Mouse (Mus musculus) forebrain, embryonic 11.5 days (tissue): ENCODE measurements around the gene Npy. TPM values are rescaled to one million over a fixed set of nuclear protein-coding genes. Genes with fewer than 3 reads are reported as not detected.

Source experiments
- ATAC-seq: fragments of 200-750 bp; cut with Nextera tagmentation; replicated peaks from 2 replicates; pipeline ENCODE4 v1.8.0; 2017; ENCODE audit warnings: moderate TSS enrichment; ENCODE audit not compliant: low FRiP score
- DNase-seq: peaks from one replicate; pipeline ENCODE4 v3.0.0-alpha.2; 2017; ENCODE audit warnings: low spot score
- H3K27ac ChIP-seq: fragments of 300-500 bp; sonication (generic); 2 replicates; pipeline ENCODE4 v1.5.1; 2014; ENCODE audit warnings: low read depth, low read length
- H3K27me3 ChIP-seq: fragments of 300-500 bp; sonication (generic); 2 replicates; pipeline ENCODE4 v1.6.1; 2014; ENCODE audit warnings: mild to moderate bottlenecking, low read length, mixed read lengths; ENCODE audit not compliant: control insufficient read depth, insufficient read depth
- H3K36me3 ChIP-seq: fragments of 300-500 bp; sonication (generic); 2 replicates; pipeline ENCODE4 v1.6.1; 2014; ENCODE audit warnings: mild to moderate bottlenecking, low read length, moderate library complexity, mixed read lengths; ENCODE audit not compliant: control insufficient read depth, insufficient read depth
- H3K4me1 ChIP-seq: fragments of 300-500 bp; sonication (generic); replicated peaks from 2 replicates; pipeline ENCODE4 v1.6.1; 2014; ENCODE audit warnings: low read length, mixed read lengths; ENCODE audit not compliant: control insufficient read depth, insufficient read depth
- H3K4me2 ChIP-seq: fragments of 300-500 bp; sonication (generic); 2 replicates; pipeline ENCODE4 v1.6.1; 2014; ENCODE audit warnings: low read depth, mild to moderate bottlenecking, low read length, moderate library complexity, mixed read lengths; ENCODE audit not compliant: severe bottlenecking
- H3K4me3 ChIP-seq: fragments of 300-500 bp; sonication (generic); 2 replicates; pipeline ENCODE4 v1.5.1; 2014; ENCODE audit warnings: low read depth, low read length
- H3K9ac ChIP-seq: fragments of 300-500 bp; sonication (generic); 2 replicates; pipeline ENCODE4 v1.6.1; 2014; ENCODE audit warnings: low read length
- H3K9me3 ChIP-seq: fragments of 300-500 bp; sonication (generic); 2 replicates; pipeline ENCODE4 v1.6.1; 2016; ENCODE audit warnings: low read length, mixed read lengths; ENCODE audit not compliant: control insufficient read depth
- WGBS: fragments of 180-500 bp; shearing (Covaris S2); extraction: QIAGEN DNeasy Blood & Tissue Kit; methylation state at CpG from one replicate; pipeline ENCODE4 v1.1.7; 2014; 5-methylcytosine and 5-hydroxymethylcytosine counted together
- polyA plus RNA-seq: library from polyadenylated mRNA; unstranded; fragments of >200 nt; fragmentation: Nextera tagmentation; extraction: Ambion mirVana; gene quantifications from 2 replicates; pipeline ENCODE4 v1.2.1, GENCODE M21; 2014

Npy gene
- 3.6 and 7.1 TPM in 2 replicates for polyA plus RNA-seq

DNA sequence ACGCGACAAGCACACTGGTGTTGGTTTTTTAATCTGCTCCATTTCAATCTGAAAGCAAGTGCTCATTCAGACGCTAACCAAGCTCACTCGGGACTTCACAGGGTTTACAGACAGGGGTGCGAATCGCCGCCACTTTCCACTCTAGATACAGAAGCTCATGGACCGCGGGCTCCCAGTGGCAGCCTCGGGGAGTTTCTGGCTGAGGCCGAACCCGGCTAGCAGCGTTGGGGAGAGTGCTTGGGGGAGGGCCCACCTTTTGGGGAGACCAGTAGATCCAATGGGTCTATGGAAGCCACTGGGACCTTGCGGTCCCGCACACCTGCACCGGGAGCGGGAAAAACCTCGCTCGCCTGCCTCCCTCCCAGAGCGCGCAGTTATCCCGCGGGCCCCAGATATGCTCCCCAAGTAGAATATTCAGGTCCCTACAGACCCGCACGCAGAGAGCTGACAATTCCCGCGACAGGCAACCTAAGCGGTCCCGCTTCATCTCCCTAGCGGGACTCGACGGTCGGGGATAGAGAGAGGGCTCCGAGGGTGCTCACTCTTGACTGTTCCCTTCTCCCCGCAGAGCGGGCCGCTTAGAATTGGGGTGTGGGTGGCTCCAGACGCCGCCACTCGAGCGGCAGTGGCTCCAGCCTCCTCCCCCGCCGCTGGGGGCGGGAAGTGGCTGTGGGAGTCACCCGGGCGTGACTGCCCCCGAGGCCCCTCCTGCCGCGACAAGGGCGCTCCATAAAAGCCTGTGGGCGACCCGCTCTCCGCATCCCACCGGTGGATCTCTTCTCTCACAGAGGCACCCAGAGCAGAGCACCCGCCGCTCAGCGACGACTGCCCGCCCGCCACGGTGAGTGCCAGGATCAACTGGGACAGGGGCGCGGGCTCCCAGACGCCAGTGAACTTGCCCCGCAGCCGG is at the start of gene Npy:
Npy (plus strand) TSS at position 750 of the 910 bp plus-strand sequence.
- Histone ChIP-seq H3K27ac (no peak within 1 kb of the TSS), H3K9ac (peak within 1 kb of the TSS; percentile 37), H3K27me3 (peaks cover 36% of the 10 kb centered on the region), H3K4me1 (peaks cover 5% of the 10 kb centered on the region; the same call in 1 of the 2 replicates), H3K36me3 (no peaks in the 10 kb centered on the region), H3K9me3 (no peaks in the 10 kb centered on the region), H3K4me2 (peak within 1 kb of the TSS; percentile 64), H3K4me3 (peak within 1 kb of the TSS; percentile 36)
- under 1% methylated on average over 64 of the region's 66 CpGs for WGBS
- peak; percentile 68 for DNase-seq
- ATAC-seq: 0 out of 2 replicates have a peak, but pooled peaks have one; percentile 33

DNA sequence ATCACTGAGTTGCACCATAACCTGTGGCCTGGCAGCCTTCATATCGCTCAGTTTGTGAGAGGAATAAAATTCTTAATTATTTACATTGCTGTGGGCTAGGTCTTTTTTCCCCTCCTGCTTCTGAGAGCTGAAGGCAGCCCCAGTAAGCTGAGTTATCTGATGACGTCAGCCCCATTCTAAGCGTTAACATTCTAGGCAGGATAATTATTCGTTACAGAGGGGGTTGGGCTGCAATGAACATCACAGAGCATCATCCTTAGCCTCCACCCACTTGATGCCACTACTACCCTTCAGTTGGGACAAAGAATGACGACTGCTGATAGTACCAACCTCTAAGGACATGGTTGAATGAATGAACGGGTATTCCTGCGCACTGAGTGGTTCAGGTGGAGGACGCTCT is 47.5 kb upstream of the Npy start:
- no peak for DNase-seq
- Histone ChIP-seq H3K27me3 (no peaks in the 10 kb centered on the region), H3K9me3 (no peaks in the 10 kb centered on the region), H3K9ac (no peak overlapping the region), H3K4me2 (no peak overlapping the region), H3K4me3 (no peak overlapping the region), H3K4me1 (peaks cover 7% of the 10 kb centered on the region), H3K36me3 (no peaks in the 10 kb centered on the region), H3K27ac (no peak overlapping the region)
- no peak; the same call in 1 of the 2 replicates for ATAC-seq
- WGBS: 61% methylated on average over 8 of the region's 8 CpGs

DNA sequence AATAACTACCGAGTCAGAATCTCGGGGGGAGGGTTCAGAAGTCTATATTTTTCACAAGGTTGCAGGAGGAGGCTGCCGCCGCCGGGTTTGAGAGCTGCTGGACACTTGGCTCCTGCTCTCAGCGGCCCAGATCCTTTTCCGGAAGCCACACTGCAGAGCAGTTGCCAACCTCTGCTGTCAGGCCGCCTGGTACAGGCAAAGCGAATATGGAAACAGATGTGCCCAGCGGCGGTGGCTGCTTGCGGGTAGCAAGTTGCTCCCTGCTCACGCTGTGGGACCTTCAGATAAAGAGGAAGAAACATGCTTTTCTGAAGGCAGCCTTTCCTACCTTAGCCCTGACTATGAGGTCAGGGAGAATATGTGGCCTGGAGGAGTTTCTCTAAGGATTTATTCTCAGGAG is 44.4 kb upstream of the Npy start:
- Histone ChIP-seq H3K4me1 (peaks cover 5% of the 10 kb centered on the region), H3K9me3 (no peaks in the 10 kb centered on the region), H3K27me3 (no peaks in the 10 kb centered on the region), H3K4me3 (no peak overlapping the region), H3K36me3 (no peaks in the 10 kb centered on the region), H3K9ac (no peak overlapping the region), H3K4me2 (no peak overlapping the region), H3K27ac (no peak overlapping the region)
- 80% methylated on average over 13 of the region's 13 CpGs for WGBS
- DNase-seq: no peak
- no peak for ATAC-seq

DNA sequence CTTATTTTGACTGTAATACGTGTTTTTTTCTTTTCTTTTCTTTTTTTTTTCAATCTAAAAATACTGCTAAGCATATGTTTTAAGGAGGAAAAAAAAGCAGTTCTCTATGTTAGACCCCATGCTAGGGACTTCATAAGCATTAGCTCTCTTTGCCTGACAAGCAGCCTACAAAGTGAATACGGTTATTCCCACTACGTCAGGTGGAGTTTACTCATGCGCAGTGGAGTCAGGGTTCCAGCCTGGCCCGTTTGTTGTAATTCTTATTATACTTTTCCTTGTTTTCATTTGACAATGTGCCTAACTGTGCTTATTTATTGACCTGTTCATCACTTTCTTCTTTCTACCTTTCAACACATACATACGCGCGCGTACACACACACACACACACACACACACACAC is 43.8 kb upstream of the Npy start:
- DNase-seq (no peak), ATAC-seq (no peak)
- no peak overlapping the region for H3K4me2 ChIP-seq
- H3K36me3 ChIP-seq: no peaks in the 10 kb centered on the region
- H3K27ac ChIP-seq: no peak overlapping the region
- no peak overlapping the region for H3K4me3 ChIP-seq
- H3K27me3 ChIP-seq: no peaks in the 10 kb centered on the region
- 88% methylated on average over 9 of the region's 9 CpGs for WGBS
- no peak overlapping the region for H3K9ac ChIP-seq
- no peaks in the 10 kb centered on the region for H3K9me3 ChIP-seq
- peaks cover 5% of the 10 kb centered on the region for H3K4me1 ChIP-seq

DNA sequence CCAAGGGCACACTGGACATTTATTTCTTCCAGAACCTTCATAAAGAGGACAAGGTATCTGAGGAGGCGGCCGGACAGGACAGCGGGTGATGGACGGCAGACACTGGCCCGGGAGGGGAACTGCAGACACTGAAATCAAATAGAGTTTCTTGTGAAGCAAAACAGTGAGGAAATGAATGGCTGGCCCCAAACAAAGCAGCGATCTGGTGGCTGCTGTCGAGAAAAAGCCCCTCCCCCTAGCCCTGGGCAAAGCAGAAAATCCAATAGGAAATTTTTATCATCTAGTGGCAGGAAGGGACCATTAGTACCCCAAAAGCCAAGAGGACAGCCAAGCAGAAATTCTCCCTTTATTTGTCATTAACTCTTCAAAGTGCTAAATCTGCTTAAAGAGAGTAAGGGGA is 42.9 kb upstream of the Npy start:
- Histone ChIP-seq H3K4me3 (no peak overlapping the region), H3K9me3 (no peaks in the 10 kb centered on the region), H3K9ac (peak overlapping the region; percentile 41; the same call in 1 of the 2 replicates), H3K36me3 (no peaks in the 10 kb centered on the region), H3K27me3 (no peaks in the 10 kb centered on the region), H3K4me1 (peaks cover 5% of the 10 kb centered on the region), H3K4me2 (0 out of 2 replicates have a peak overlapping the region, but pooled peaks have one; percentile 29), H3K27ac (peak overlapping the region; percentile 41; the same call in 1 of the 2 replicates)
- no peak; the same call in 1 of the 2 replicates for ATAC-seq
- peak; percentile 61 for DNase-seq
- 20% methylated on average over 7 of the region's 7 CpGs for WGBS

DNA sequence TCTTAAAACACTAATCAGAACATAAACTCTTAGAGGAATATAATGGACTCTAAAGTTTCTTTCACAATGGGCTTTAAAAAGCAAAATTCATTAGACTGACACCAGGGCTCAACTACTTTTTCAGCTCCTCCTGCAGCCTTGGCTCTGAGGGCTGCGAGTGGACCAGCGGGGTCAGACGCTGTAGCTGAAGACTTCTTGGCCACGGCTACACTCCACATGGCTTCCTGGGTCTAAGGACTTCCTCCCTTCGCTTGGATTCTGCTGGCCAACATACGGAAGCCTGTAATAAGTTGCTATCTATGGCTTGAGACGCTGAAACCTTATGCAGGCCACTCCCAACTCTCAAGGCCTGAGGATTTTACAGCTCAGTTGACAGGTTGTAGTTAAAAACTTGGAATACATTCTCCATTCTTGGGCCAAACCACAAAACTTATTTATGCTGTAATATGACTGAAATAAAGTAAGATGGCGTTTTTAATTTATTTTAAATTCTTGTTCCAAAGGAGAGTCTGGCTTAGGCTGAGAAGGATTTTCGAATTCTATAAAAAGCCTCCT is 41.6 kb upstream of the Npy start:
- DNase-seq: no peak
- no peak overlapping the region for H3K4me2 ChIP-seq
- 93% methylated on average over 9 of the region's 9 CpGs for WGBS
- H3K27ac ChIP-seq: no peak overlapping the region
- no peak overlapping the region for H3K9ac ChIP-seq
- ATAC-seq: no peak
- no peaks in the 10 kb centered on the region for H3K9me3 ChIP-seq
- H3K4me1 ChIP-seq: peaks cover 5% of the 10 kb centered on the region
- no peaks in the 10 kb centered on the region for H3K36me3 ChIP-seq
- H3K27me3 ChIP-seq: no peaks in the 10 kb centered on the region
- H3K4me3 ChIP-seq: no peak overlapping the region

DNA sequence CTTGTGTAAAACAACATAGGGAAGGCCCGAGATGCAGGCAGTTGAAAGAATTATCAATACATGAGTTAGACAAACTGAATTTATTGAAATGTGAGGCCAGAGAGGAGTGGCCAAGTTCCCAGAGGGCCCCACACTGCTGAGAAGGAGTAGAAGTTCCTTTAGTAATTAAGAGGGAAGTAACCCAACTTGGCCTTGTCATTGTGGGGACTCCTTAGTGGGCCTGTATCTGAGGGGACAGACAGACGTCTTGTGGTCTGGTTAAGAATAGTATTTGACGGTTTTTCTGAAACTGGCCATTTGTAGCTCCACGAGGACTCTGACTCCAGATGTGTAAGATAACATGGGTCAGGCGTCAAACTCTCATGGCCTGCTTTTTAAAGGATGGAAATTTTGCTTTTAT is 40.7 kb upstream of the Npy start:
- no peaks in the 10 kb centered on the region for H3K36me3 ChIP-seq
- no peak for ATAC-seq
- WGBS: 87% methylated on average over 5 of the region's 5 CpGs

DNA sequence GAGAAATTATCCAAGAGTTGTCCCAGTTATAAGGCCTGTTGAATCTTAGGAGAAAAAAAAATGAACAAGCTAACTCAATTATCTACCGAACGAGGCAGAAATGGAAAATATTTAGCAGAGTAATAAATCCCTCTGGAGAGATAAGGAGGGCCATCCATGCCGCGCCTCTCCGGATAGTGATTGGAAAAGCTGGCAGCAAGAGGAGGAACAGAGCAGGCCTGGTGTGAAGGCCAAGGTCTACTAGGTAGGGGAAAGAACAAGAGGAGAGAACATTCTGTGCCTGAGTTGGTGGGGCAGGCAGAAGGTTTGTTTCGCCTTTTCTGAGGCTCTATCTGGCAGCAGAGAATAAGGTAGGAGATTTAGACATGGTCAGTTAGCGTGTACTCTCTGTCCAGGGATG is 39.8 kb upstream of the Npy start:
- 94% methylated on average over 7 of the region's 7 CpGs for WGBS

More for the DNA sequence above, 40.7 kb upstream of the Npy start:
- no peak overlapping the region for H3K27ac ChIP-seq
- H3K27me3 ChIP-seq: no peaks in the 10 kb centered on the region
- no peaks in the 10 kb centered on the region for H3K9me3 ChIP-seq
- H3K9ac ChIP-seq: no peak overlapping the region
- H3K4me2 ChIP-seq: no peak overlapping the region
- H3K4me1 ChIP-seq: peaks cover 5% of the 10 kb centered on the region
- no peak overlapping the region for H3K4me3 ChIP-seq
- no peak for DNase-seq

More for the DNA sequence above, 39.8 kb upstream of the Npy start:
- DNase-seq (no peak), ATAC-seq (no peak)
- Histone ChIP-seq H3K27me3 (no peaks in the 10 kb centered on the region), H3K4me1 (peaks cover 5% of the 10 kb centered on the region), H3K4me2 (no peak overlapping the region), H3K9me3 (no peaks in the 10 kb centered on the region), H3K36me3 (no peaks in the 10 kb centered on the region), H3K27ac (no peak overlapping the region), H3K9ac (no peak overlapping the region), H3K4me3 (no peak overlapping the region)
